Mouse (Mus musculus) layer of hippocampus, postnatal 14 days (tissue): Measurements from ENCODE around the gene Hlf. TPM values are rescaled to one million over a fixed set of nuclear protein-coding genes. Genes with fewer than 3 reads are reported as not detected.

Experiments
- DNase-seq, 2 experiments: peaks; one replicate each; pipeline ENCODE4 v3.0.0; 2021 to 2022; ENCODE audit warnings: low spot score in 2 of 2, mixed read lengths in 1 of 2
- total RNA-seq, 2 experiments: library from RNA; stranded (reverse); gene quantifications; 2 replicates each; pipeline ENCODE4 v1.2.3; 2021

Gene Hlf
- total RNA-seq, 2 experiments from 2014 or later, result 31.8 to 40.4 TPM

GRCm38 (mm10) chr11:90345746-90346145, 44.9 kb downstream of the Hlf start:
- DNase-seq, result no peak

- DNase-seq, result no peak
Observed at GRCm38 (mm10) chr11:90342858-90343257, 47.8 kb downstream of the Hlf start.

- no peak for DNase-seq
Observed at GRCm38 (mm10) chr11:90342267-90342666, 48.4 kb downstream of the Hlf start.

GRCm38 (mm10) chr11:90340836-90341235, 49.9 kb downstream of the Hlf start:
- no peak for DNase-seq

GRCm38 (mm10) chr11:90334816-90335215, 55.9 kb downstream of the Hlf start:
- DNase-seq, result no peak

- no peak for DNase-seq
Observed at GRCm38 (mm10) chr11:90332737-90333136, 58.0 kb downstream of the Hlf start.

GRCm38 (mm10) chr11:90330202-90330694, 60.4 kb downstream of the Hlf start:
- no peak for DNase-seq

GRCm38 (mm10) chr11:90326836-90327235, 63.9 kb downstream of the Hlf start:
- DNase-seq, result no peak

GRCm38 (mm10) chr11:90326146-90326545, 64.5 kb downstream of the Hlf start:
- no peak for DNase-seq

- no peak for DNase-seq
Observed at GRCm38 (mm10) chr11:90324597-90324996, 66.1 kb downstream of the Hlf start.

GRCm38 (mm10) chr11:90320922-90321321, 69.8 kb downstream of the Hlf start:
- DNase-seq, result no peak

- peak; percentile 42 to 78 for DNase-seq
Observed at GRCm38 (mm10) chr11:90317482-90317881, 73.2 kb downstream of the Hlf start.

GRCm38 (mm10) chr11:90314606-90315005, 76.1 kb downstream of the Hlf start:
- DNase-seq, result no peak

- DNase-seq, result peak; percentile 18 to 56
Observed at GRCm38 (mm10) chr11:90306993-90307392, 83.7 kb downstream of the Hlf start.

GRCm38 (mm10) chr11:90306067-90306466, 84.6 kb downstream of the Hlf start:
- DNase-seq, result no peak

- no peak for DNase-seq
Observed at GRCm38 (mm10) chr11:90294622-90295021, 96.1 kb downstream of the Hlf start.

GRCm38 (mm10) chr11:90292766-90293165, 97.9 kb downstream of the Hlf start:
- DNase-seq, result no peak

- no peak for DNase-seq
Observed at GRCm38 (mm10) chr11:90291156-90291555, 99.5 kb downstream of the Hlf start.

GRCm38 (mm10) chr11:90286550-90287154, 104.0 kb downstream of the Hlf start:
- no peak for DNase-seq
